Mouse (Mus musculus): ENCODE data around the gene Brca1. TPM values are rescaled to one million over a fixed set of nuclear protein-coding genes. Genes with fewer than 3 reads are reported as not detected.

Gene Brca1
- polyA plus RNA-seq, 1 experiment, result 1.0 TPM

DNA sequence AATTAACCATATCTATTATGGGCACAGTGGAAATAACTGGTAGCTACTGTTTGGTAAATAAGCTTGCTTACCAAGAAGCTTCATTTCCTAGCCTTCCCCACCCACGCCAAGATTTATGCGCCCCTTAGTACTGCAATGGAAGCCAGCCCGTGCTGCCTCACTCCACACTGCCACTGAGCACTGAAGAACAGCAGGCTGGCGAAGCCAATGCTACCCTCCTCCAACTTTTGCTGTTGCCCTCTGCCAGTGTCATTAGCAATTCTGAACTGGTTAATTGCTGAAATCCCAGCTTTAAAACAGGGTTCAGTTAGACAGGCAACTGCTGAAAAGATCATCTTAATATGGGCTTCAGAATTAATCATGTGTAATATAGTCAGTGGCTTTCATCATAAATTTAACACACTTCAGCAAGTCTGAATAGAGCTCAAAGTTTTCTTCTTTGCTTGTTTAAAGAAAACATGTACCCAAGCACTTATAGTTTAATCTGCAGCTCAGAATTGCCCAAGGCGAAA is 45.4 kb downstream of the Brca1 start:
- no peak for TF ChIP-seq REST (IDR thresholded peaks at IDR 0.05; ENCODE audit: insufficient read depth, insufficient read length)
- no peak for TF ChIP-seq CEBPB (IDR thresholded peaks at IDR 0.05; ENCODE audit: insufficient read depth, poor library complexity, severe bottlenecking)
- no peak for TF ChIP-seq USF1 (IDR thresholded peaks at IDR 0.05; ENCODE audit: low read depth)
- no peak for TF ChIP-seq MYOG (IDR thresholded peaks at IDR 0.05; ENCODE audit: control insufficient read depth in 1 of 3, insufficient read depth in 1 of 3, insufficient read length in 2 of 3, low read depth in 2 of 3)
- no peak for TF ChIP-seq SRF (IDR thresholded peaks at IDR 0.05; ENCODE audit: control insufficient read depth, insufficient read length, low read depth)
- no peak for TF ChIP-seq TCF12 (IDR thresholded peaks at IDR 0.05; ENCODE audit: insufficient read depth, poor library complexity, severe bottlenecking)
- no peak for TF ChIP-seq MYOD1 (IDR thresholded peaks at IDR 0.05; ENCODE audit: control insufficient read depth in 1 of 3, insufficient read length in 2 of 3, low read depth in 2 of 3)
- no peak for TF ChIP-seq E2F4 (IDR thresholded peaks at IDR 0.05; ENCODE audit: insufficient read depth)
- TF ChIP-seq POLR2A (IDR thresholded peaks at IDR 0.05; ENCODE audit: insufficient read length, low read depth), result no peak
- TF ChIP-seq TCF3 (IDR thresholded peaks at IDR 0.05; ENCODE audit: insufficient read length, low read depth), result no peak
- TF ChIP-seq POLR2AphosphoS2 (IDR thresholded peaks at IDR 0.05; ENCODE audit: insufficient read length, low read depth), result no peak
- no peak for TF ChIP-seq MAX (IDR thresholded peaks at IDR 0.05; ENCODE audit: low read depth)
- H3K27me3 ChIP-seq (ENCODE audit: control insufficient read depth, insufficient read depth, insufficient read length), result no peaks in the 10 kb centered on the region
- H3K36me3 ChIP-seq (ENCODE audit: control insufficient read depth, insufficient read depth), result no peaks in the 10 kb centered on the region

DNA sequence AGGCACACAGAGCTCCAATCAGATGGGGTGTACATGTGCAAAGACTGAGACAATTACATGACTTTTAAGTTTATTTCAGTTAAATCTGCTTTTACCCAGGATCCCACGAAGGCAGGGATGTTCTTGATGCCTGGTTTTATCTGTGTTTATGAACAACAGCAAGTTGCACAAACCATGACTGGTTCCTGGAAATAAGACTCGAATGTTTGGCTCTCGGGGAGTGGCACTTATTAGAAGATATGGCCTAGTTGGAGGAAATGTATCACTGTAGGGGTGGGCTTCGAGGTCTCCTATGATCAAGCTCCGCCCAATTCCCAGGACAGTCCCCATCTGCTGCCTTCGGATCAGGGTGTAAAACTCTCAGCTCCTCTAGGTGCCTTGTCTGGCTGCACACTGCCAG is 65.6 kb downstream of the Brca1 start:
- H3K36me3 ChIP-seq (ENCODE audit: control insufficient read depth, insufficient read depth), result peaks cover 3% of the 10 kb centered on the region
- H3K4me3 ChIP-seq, result no peak overlapping the region
- H3ac ChIP-seq (ENCODE audit: control insufficient read depth, insufficient read length), result no peak overlapping the region
- no peak overlapping the region for H3K4me2 ChIP-seq (ENCODE audit: low read depth)
- no peak for TF ChIP-seq E2F4 (IDR thresholded peaks at IDR 0.05; ENCODE audit: insufficient read depth)
- no peak for TF ChIP-seq USF1 (IDR thresholded peaks at IDR 0.05; ENCODE audit: low read depth)
- no peak for TF ChIP-seq POLR2A (IDR thresholded peaks at IDR 0.05; ENCODE audit: insufficient read length, low read depth)
- TF ChIP-seq SRF (IDR thresholded peaks at IDR 0.05; ENCODE audit: control insufficient read depth, insufficient read length, low read depth), result no peak
- TF ChIP-seq MAX (IDR thresholded peaks at IDR 0.05; ENCODE audit: low read depth), result no peak
- no peak for TF ChIP-seq POLR2AphosphoS2 (IDR thresholded peaks at IDR 0.05; ENCODE audit: insufficient read length, low read depth)
- no peaks in the 10 kb centered on the region for H3K27me3 ChIP-seq (ENCODE audit: control insufficient read depth, insufficient read depth, insufficient read length)
- no peaks in the 10 kb centered on the region for H3K79me2 ChIP-seq (ENCODE audit: control insufficient read depth, insufficient read depth)

More for the DNA sequence above, 45.4 kb downstream of the Brca1 start:
- H3K4me3 ChIP-seq, result no peak overlapping the region
- no peak overlapping the region for H3K4me2 ChIP-seq (ENCODE audit: low read depth)
- H3K79me2 ChIP-seq (ENCODE audit: control insufficient read depth, insufficient read depth), result no peaks in the 10 kb centered on the region
- no peak overlapping the region for H3ac ChIP-seq (ENCODE audit: control insufficient read depth, insufficient read length)

GRCm38 (mm10) chr11:101485509-101486028 is 66.2 kb downstream of the Brca1 start:
- no peak overlapping the region for H3ac ChIP-seq (ENCODE audit: control insufficient read depth, insufficient read length)
- H3K79me2 ChIP-seq (ENCODE audit: control insufficient read depth, insufficient read depth), result no peaks in the 10 kb centered on the region
- H3K4me3 ChIP-seq, result no peak overlapping the region
- no peak overlapping the region for H3K4me2 ChIP-seq (ENCODE audit: low read depth)
- H3K36me3 ChIP-seq (ENCODE audit: control insufficient read depth, insufficient read depth), result peaks cover 3% of the 10 kb centered on the region
- H3K27me3 ChIP-seq (ENCODE audit: control insufficient read depth, insufficient read depth, insufficient read length), result no peaks in the 10 kb centered on the region
- TF ChIP-seq MYOD1 (IDR thresholded peaks at IDR 0.05; ENCODE audit: control insufficient read depth in 1 of 3, insufficient read length in 2 of 3, low read depth in 2 of 3) (peak in 2 of 3 experiments; percentile 59 to 81), MYOG (IDR thresholded peaks at IDR 0.05; ENCODE audit: control insufficient read depth in 1 of 3, insufficient read depth in 1 of 3, insufficient read length in 2 of 3, low read depth in 2 of 3) (peak in 2 of 3 experiments; percentile 69 to 79), USF1 (IDR thresholded peaks at IDR 0.05; ENCODE audit: low read depth) (no peak), TCF3 (IDR thresholded peaks at IDR 0.05; ENCODE audit: insufficient read length, low read depth) (peak; percentile 64)

GRCm38 (mm10) chr11:101484814-101485213 is 66.9 kb downstream of the Brca1 start:
- H3K79me2 ChIP-seq (ENCODE audit: control insufficient read depth, insufficient read depth), result no peaks in the 10 kb centered on the region
- no peak overlapping the region for H3K4me2 ChIP-seq (ENCODE audit: low read depth)
- no peaks in the 10 kb centered on the region for H3K27me3 ChIP-seq (ENCODE audit: control insufficient read depth, insufficient read depth, insufficient read length)
- no peak overlapping the region for H3K4me3 ChIP-seq
- peaks cover under 1% of the 10 kb centered on the region for H3K36me3 ChIP-seq (ENCODE audit: control insufficient read depth, insufficient read depth)
- H3ac ChIP-seq (ENCODE audit: control insufficient read depth, insufficient read length), result no peak overlapping the region
- TF ChIP-seq MAX (IDR thresholded peaks at IDR 0.05; ENCODE audit: low read depth) (no peak), USF1 (IDR thresholded peaks at IDR 0.05; ENCODE audit: low read depth) (no peak), REST (IDR thresholded peaks at IDR 0.05; ENCODE audit: insufficient read depth, insufficient read length) (no peak), POLR2A (IDR thresholded peaks at IDR 0.05; ENCODE audit: insufficient read length, low read depth) (no peak), SRF (IDR thresholded peaks at IDR 0.05; ENCODE audit: control insufficient read depth, insufficient read length, low read depth) (no peak), E2F4 (IDR thresholded peaks at IDR 0.05; ENCODE audit: insufficient read depth) (no peak), CEBPB (IDR thresholded peaks at IDR 0.05; ENCODE audit: insufficient read depth, poor library complexity, severe bottlenecking) (no peak), TCF3 (IDR thresholded peaks at IDR 0.05; ENCODE audit: insufficient read length, low read depth) (no peak), POLR2AphosphoS2 (IDR thresholded peaks at IDR 0.05; ENCODE audit: insufficient read length, low read depth) (no peak), MYOD1 (IDR thresholded peaks at IDR 0.05; ENCODE audit: control insufficient read depth in 1 of 3, insufficient read length in 2 of 3, low read depth in 2 of 3) (no peak)

- no peaks in the 10 kb centered on the region for H3K79me2 ChIP-seq (ENCODE audit: control insufficient read depth, insufficient read depth)
- no peak for TF ChIP-seq USF1 (IDR thresholded peaks at IDR 0.05; ENCODE audit: low read depth)
- TF ChIP-seq TCF12 (IDR thresholded peaks at IDR 0.05; ENCODE audit: insufficient read depth, poor library complexity, severe bottlenecking), result no peak
- no peak for TF ChIP-seq MYOD1 (IDR thresholded peaks at IDR 0.05; ENCODE audit: control insufficient read depth in 1 of 3, insufficient read length in 2 of 3, low read depth in 2 of 3)
- no peak for TF ChIP-seq REST (IDR thresholded peaks at IDR 0.05; ENCODE audit: insufficient read depth, insufficient read length)
- no peak for TF ChIP-seq POLR2AphosphoS2 (IDR thresholded peaks at IDR 0.05; ENCODE audit: insufficient read length, low read depth)
- no peak for TF ChIP-seq POLR2A (IDR thresholded peaks at IDR 0.05; ENCODE audit: insufficient read length, low read depth)
- TF ChIP-seq MAX (IDR thresholded peaks at IDR 0.05; ENCODE audit: low read depth), result no peak
- TF ChIP-seq E2F4 (IDR thresholded peaks at IDR 0.05; ENCODE audit: insufficient read depth), result no peak
- no peak for TF ChIP-seq TCF3 (IDR thresholded peaks at IDR 0.05; ENCODE audit: insufficient read length, low read depth)
- no peak for TF ChIP-seq SRF (IDR thresholded peaks at IDR 0.05; ENCODE audit: control insufficient read depth, insufficient read length, low read depth)
- no peak for TF ChIP-seq MYOG (IDR thresholded peaks at IDR 0.05; ENCODE audit: control insufficient read depth in 1 of 3, insufficient read depth in 1 of 3, insufficient read length in 2 of 3, low read depth in 2 of 3)
- no peak for TF ChIP-seq CEBPB (IDR thresholded peaks at IDR 0.05; ENCODE audit: insufficient read depth, poor library complexity, severe bottlenecking)
- H3ac ChIP-seq (ENCODE audit: control insufficient read depth, insufficient read length), result no peak overlapping the region
- H3K36me3 ChIP-seq (ENCODE audit: control insufficient read depth, insufficient read depth), result no peaks in the 10 kb centered on the region
- H3K4me2 ChIP-seq (ENCODE audit: low read depth), result no peak overlapping the region
- no peaks in the 10 kb centered on the region for H3K27me3 ChIP-seq (ENCODE audit: control insufficient read depth, insufficient read depth, insufficient read length)
- H3K4me3 ChIP-seq, result no peak overlapping the region
Measured at GRCm38 (mm10) chr11:101484245-101484644, 67.5 kb downstream of the Brca1 start.

All from myocyte (in vitro differentiated cells).